Mouse (Mus musculus): ENCODE data around the gene Bzw1. TPM values are rescaled to one million over a fixed set of nuclear protein-coding genes. Genes with fewer than 3 reads are reported as not detected.

Bzw1 gene
- polyA plus RNA-seq, 1 experiment from 2014 or later: 111 TPM

DNA sequence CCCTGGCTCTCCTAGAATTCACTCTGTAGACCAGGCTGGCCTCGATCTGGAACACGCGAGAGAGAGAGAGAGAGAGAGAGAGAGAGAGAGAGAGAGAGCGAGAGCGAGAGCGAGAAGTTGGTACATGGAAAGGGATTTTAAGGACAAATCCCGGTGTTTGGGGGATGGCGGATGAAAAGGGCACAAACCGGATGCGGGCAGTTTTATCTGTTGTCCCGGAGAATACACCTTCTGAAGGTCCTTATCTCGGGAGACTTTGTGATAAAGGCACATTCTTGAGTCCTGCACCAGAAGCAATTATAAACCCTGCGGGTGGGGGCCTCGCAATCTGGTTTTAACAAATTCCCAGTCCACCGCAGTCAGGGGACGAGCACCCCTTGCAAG lies 438 bp upstream of the Bzw1 start:
- WGBS (ENCODE audit: insufficient replicate concordance): 0% methylated on average over 16 of the region's 16 CpGs
- ATAC-seq (ENCODE audit: low read depth): no peak
- Histone ChIP-seq H3K4me3 (ENCODE audit: low read depth, low read length) (peak overlapping the region; percentile 87), H3K4me2 (ENCODE audit: low read depth, low read length) (peak overlapping the region; percentile 88), H3K9me3 (replicated peaks; ENCODE audit: control insufficient read depth, low read length) (no peaks in the 10 kb centered on the region), H3K4me1 (ENCODE audit: control insufficient read depth, low read depth, low read length) (peaks cover 13% of the 10 kb centered on the region), H3K27me3 (ENCODE audit: control insufficient read depth, insufficient read depth, low read depth, low read length) (no peaks in the 10 kb centered on the region), H3K36me3 (ENCODE audit: control insufficient read depth, insufficient read depth) (peaks cover 15% of the 10 kb centered on the region), H3K27ac (ENCODE audit: low read length) (peak overlapping the region; percentile 97), H3K9ac (ENCODE audit: low read depth, low read length) (peak overlapping the region; percentile 94)

- WGBS (ENCODE audit: insufficient replicate concordance): 1% methylated on average over 65 of the region's 90 CpGs
Observed at GRCm38 (mm10) chr1:58393284-58394195, 842 bp downstream of the Bzw1 start.

DNA sequence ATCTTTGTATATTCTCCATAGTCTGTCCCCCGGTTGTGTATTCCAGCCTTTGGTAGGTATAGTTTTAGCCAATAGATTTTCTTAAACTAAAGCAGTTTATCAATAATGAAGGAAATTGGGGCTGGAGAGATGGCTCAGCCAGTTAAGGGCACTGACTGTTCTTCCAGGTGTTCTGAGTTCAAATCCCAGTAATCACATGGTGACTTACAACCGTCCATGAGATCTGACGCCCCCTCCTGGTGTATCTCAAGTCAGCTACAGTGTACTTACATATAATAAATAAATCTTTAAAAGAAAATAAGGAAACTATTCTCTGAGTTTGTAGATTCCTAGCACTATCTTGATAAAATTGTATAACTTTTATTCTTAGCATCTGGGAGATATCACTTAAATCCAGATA lies 2.6 kb downstream of the Bzw1 start:
- H3K36me3 ChIP-seq (ENCODE audit: control insufficient read depth, insufficient read depth): peaks cover 34% of the 10 kb centered on the region
- no peaks in the 10 kb centered on the region for H3K9me3 ChIP-seq (replicated peaks; ENCODE audit: control insufficient read depth, low read length)
- no peak overlapping the region for H3K4me3 ChIP-seq (ENCODE audit: low read depth, low read length)
- peaks cover 13% of the 10 kb centered on the region for H3K4me1 ChIP-seq (ENCODE audit: control insufficient read depth, low read depth, low read length)
- no peak overlapping the region for H3K4me2 ChIP-seq (ENCODE audit: low read depth, low read length)
- no peaks in the 10 kb centered on the region for H3K27me3 ChIP-seq (ENCODE audit: control insufficient read depth, insufficient read depth, low read depth, low read length)
- ATAC-seq (ENCODE audit: low read depth): no peak
- WGBS (ENCODE audit: insufficient replicate concordance): 74% methylated on average over 3 of the region's 3 CpGs
- H3K9ac ChIP-seq (ENCODE audit: low read depth, low read length): no peak overlapping the region
- H3K27ac ChIP-seq (ENCODE audit: low read length): no peak overlapping the region

More at GRCm38 (mm10) chr1:58393284-58394195, 842 bp downstream of the Bzw1 start:
- H3K27me3 ChIP-seq (ENCODE audit: control insufficient read depth, insufficient read depth, low read depth, low read length): no peaks in the 10 kb centered on the region
- no peaks in the 10 kb centered on the region for H3K9me3 ChIP-seq (replicated peaks; ENCODE audit: control insufficient read depth, low read length)
- peak overlapping the region; percentile 88 for H3K4me2 ChIP-seq (ENCODE audit: low read depth, low read length)
- H3K36me3 ChIP-seq (ENCODE audit: control insufficient read depth, insufficient read depth): peaks cover 23% of the 10 kb centered on the region
- peak overlapping the region; percentile 87 for H3K4me3 ChIP-seq (ENCODE audit: low read depth, low read length)
- peaks cover 13% of the 10 kb centered on the region for H3K4me1 ChIP-seq (ENCODE audit: control insufficient read depth, low read depth, low read length)
- peak; percentile 58 for ATAC-seq (ENCODE audit: low read depth)
- H3K9ac ChIP-seq (ENCODE audit: low read depth, low read length): peak overlapping the region; percentile 94
- H3K27ac ChIP-seq (ENCODE audit: low read length): peak overlapping the region; percentile 97

GRCm38 (mm10) chr1:58396179-58396578 lies 3.5 kb downstream of the Bzw1 start:
- no peak for ATAC-seq (ENCODE audit: low read depth)
- H3K4me1 ChIP-seq (ENCODE audit: control insufficient read depth, low read depth, low read length): peaks cover 13% of the 10 kb centered on the region
- peaks cover 43% of the 10 kb centered on the region for H3K36me3 ChIP-seq (ENCODE audit: control insufficient read depth, insufficient read depth)
- no peak overlapping the region for H3K27ac ChIP-seq (ENCODE audit: low read length)
- H3K9ac ChIP-seq (ENCODE audit: low read depth, low read length): no peak overlapping the region
- H3K9me3 ChIP-seq (replicated peaks; ENCODE audit: control insufficient read depth, low read length): no peaks in the 10 kb centered on the region
- WGBS (ENCODE audit: insufficient replicate concordance): 81% methylated on average over 1 of the region's 1 CpGs
- no peak overlapping the region for H3K4me3 ChIP-seq (ENCODE audit: low read depth, low read length)
- H3K4me2 ChIP-seq (ENCODE audit: low read depth, low read length): no peak overlapping the region
- H3K27me3 ChIP-seq (ENCODE audit: control insufficient read depth, insufficient read depth, low read depth, low read length): no peaks in the 10 kb centered on the region

DNA sequence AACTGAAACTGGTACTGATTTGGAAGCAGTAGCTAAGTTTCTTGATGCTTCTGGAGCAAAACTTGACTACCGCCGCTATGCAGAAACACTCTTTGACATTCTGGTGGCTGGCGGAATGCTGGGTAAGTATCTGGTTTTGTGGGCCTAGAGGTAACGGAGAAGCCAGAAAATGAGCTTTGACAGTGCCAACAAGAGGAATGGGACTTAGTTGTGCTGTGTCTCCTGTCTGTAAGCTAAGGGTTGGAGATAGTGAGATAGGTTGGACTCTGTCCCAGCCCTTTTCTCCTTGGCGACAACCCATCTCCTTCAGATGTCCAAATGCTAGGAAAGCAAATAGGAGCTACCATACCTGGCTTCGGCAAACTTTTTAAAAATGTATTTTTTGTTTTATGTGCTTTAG lies 5.0 kb downstream of the Bzw1 start:
- Histone ChIP-seq H3K27me3 (ENCODE audit: control insufficient read depth, insufficient read depth, low read depth, low read length) (no peaks in the 10 kb centered on the region), H3K36me3 (ENCODE audit: control insufficient read depth, insufficient read depth) (peaks cover 51% of the 10 kb centered on the region), H3K27ac (ENCODE audit: low read length) (no peak overlapping the region), H3K4me2 (ENCODE audit: low read depth, low read length) (no peak overlapping the region), H3K9ac (ENCODE audit: low read depth, low read length) (no peak overlapping the region), H3K4me1 (ENCODE audit: control insufficient read depth, low read depth, low read length) (peaks cover 5% of the 10 kb centered on the region), H3K9me3 (replicated peaks; ENCODE audit: control insufficient read depth, low read length) (no peaks in the 10 kb centered on the region), H3K4me3 (ENCODE audit: low read depth, low read length) (no peak overlapping the region)
- 88% methylated on average over 6 of the region's 6 CpGs for WGBS (ENCODE audit: insufficient replicate concordance)
- ATAC-seq (ENCODE audit: low read depth): no peak

DNA sequence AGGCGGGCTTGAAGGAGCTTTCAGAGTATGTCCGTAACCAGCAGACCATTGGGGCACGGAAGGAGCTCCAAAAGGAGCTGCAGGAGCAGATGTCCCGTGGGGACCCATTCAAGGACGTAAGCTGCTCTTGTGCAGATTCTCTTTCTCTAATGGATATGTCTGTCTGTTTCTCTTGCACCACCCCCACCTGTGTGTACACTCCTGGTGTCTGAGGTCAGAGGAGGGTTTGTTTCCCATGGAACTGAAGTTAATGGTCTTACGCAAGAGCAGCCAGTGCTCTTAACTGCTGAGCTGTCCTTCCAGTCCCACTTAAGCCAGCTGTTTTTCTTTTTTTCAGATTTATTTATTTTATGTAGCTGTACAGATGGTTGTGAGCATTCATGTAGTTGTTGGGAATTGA lies 8.7 kb downstream of the Bzw1 start:
- H3K4me3 ChIP-seq (ENCODE audit: low read depth, low read length): no peak overlapping the region
- no peak overlapping the region for H3K27ac ChIP-seq (ENCODE audit: low read length)
- H3K9me3 ChIP-seq (replicated peaks; ENCODE audit: control insufficient read depth, low read length): no peaks in the 10 kb centered on the region
- H3K36me3 ChIP-seq (ENCODE audit: control insufficient read depth, insufficient read depth): peaks cover 52% of the 10 kb centered on the region
- H3K27me3 ChIP-seq (ENCODE audit: control insufficient read depth, insufficient read depth, low read depth, low read length): no peaks in the 10 kb centered on the region
- H3K4me2 ChIP-seq (ENCODE audit: low read depth, low read length): no peak overlapping the region
- ATAC-seq (ENCODE audit: low read depth): peak; percentile 93
- WGBS (ENCODE audit: insufficient replicate concordance): 77% methylated on average over 6 of the region's 6 CpGs
- no peak overlapping the region for H3K9ac ChIP-seq (ENCODE audit: low read depth, low read length)
- no peaks in the 10 kb centered on the region for H3K4me1 ChIP-seq (ENCODE audit: control insufficient read depth, low read depth, low read length)

DNA sequence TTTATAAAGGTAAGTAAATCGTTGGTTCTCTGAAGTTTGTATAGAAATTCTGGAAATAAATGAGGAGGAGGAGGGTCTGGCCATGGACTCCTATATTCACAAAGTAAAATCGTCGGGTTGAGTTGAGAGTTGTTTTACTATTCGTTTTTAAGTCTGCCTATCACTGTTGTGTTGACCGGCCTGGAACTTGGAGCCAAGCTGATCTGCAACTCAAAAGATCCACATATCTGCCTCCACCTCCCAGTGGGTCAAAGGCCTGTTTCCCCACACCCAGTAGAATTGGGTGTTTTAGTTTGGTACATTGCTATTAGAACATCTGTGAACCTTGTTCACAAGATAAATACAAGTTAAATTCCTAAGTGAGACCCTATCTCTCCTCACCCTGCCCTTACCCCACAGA lies 11.0 kb downstream of the Bzw1 start:
- no peak overlapping the region for H3K4me2 ChIP-seq (ENCODE audit: low read depth, low read length)
- H3K4me1 ChIP-seq (ENCODE audit: control insufficient read depth, low read depth, low read length): no peaks in the 10 kb centered on the region
- WGBS (ENCODE audit: insufficient replicate concordance): 72% methylated on average over 5 of the region's 5 CpGs
- H3K9ac ChIP-seq (ENCODE audit: low read depth, low read length): no peak overlapping the region
- no peak overlapping the region for H3K4me3 ChIP-seq (ENCODE audit: low read depth, low read length)
- no peak for ATAC-seq (ENCODE audit: low read depth)
- no peaks in the 10 kb centered on the region for H3K9me3 ChIP-seq (replicated peaks; ENCODE audit: control insufficient read depth, low read length)
- no peak overlapping the region for H3K27ac ChIP-seq (ENCODE audit: low read length)
- H3K27me3 ChIP-seq (ENCODE audit: control insufficient read depth, insufficient read depth, low read depth, low read length): no peaks in the 10 kb centered on the region
- H3K36me3 ChIP-seq (ENCODE audit: control insufficient read depth, insufficient read depth): peaks cover 45% of the 10 kb centered on the region

GRCm38 (mm10) chr1:58407321-58407720 lies 14.6 kb downstream of the Bzw1 start:
- no peak for ATAC-seq (ENCODE audit: low read depth)
- Histone ChIP-seq H3K9ac (ENCODE audit: low read depth, low read length) (no peak overlapping the region), H3K27me3 (ENCODE audit: control insufficient read depth, insufficient read depth, low read depth, low read length) (no peaks in the 10 kb centered on the region), H3K4me3 (ENCODE audit: low read depth, low read length) (no peak overlapping the region), H3K36me3 (ENCODE audit: control insufficient read depth, insufficient read depth) (peaks cover 46% of the 10 kb centered on the region), H3K27ac (ENCODE audit: low read length) (no peak overlapping the region), H3K4me1 (ENCODE audit: control insufficient read depth, low read depth, low read length) (no peaks in the 10 kb centered on the region), H3K9me3 (replicated peaks; ENCODE audit: control insufficient read depth, low read length) (no peaks in the 10 kb centered on the region), H3K4me2 (ENCODE audit: low read depth, low read length) (no peak overlapping the region)
- WGBS (ENCODE audit: insufficient replicate concordance): 88% methylated on average over 7 of the region's 7 CpGs

DNA sequence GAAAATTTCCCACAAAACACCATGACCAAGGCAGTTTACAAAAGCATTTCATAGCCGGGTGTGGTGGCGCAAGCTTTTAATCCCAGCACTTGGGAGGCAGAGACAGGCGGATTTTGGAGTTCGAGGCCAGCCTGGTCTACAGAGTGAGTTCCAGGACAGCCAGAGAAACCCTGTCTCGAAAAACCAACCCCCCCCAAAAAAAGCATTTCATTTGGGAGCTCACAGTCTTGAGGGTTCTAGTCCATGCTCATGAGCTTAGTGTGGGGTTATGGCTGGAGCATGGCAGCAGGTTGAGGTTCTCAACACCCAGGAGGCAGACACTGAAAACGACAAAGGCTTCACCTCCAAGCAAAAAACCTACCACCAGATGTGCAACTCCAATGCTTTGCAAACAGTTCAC lies 15.4 kb downstream of the Bzw1 start:
- Histone ChIP-seq H3K9ac (ENCODE audit: low read depth, low read length) (no peak overlapping the region), H3K27me3 (ENCODE audit: control insufficient read depth, insufficient read depth, low read depth, low read length) (no peaks in the 10 kb centered on the region), H3K4me3 (ENCODE audit: low read depth, low read length) (no peak overlapping the region), H3K4me1 (ENCODE audit: control insufficient read depth, low read depth, low read length) (no peaks in the 10 kb centered on the region), H3K4me2 (ENCODE audit: low read depth, low read length) (no peak overlapping the region), H3K27ac (ENCODE audit: low read length) (no peak overlapping the region), H3K36me3 (ENCODE audit: control insufficient read depth, insufficient read depth) (peaks cover 49% of the 10 kb centered on the region), H3K9me3 (replicated peaks; ENCODE audit: control insufficient read depth, low read length) (no peaks in the 10 kb centered on the region)
- WGBS (ENCODE audit: insufficient replicate concordance): 77% methylated on average over 6 of the region's 6 CpGs
- no peak for ATAC-seq (ENCODE audit: low read depth)

Measured in liver, embryonic 16.5 days (tissue).